Mouse (Mus musculus): Measurements from ENCODE around the gene Chml.

DNA sequence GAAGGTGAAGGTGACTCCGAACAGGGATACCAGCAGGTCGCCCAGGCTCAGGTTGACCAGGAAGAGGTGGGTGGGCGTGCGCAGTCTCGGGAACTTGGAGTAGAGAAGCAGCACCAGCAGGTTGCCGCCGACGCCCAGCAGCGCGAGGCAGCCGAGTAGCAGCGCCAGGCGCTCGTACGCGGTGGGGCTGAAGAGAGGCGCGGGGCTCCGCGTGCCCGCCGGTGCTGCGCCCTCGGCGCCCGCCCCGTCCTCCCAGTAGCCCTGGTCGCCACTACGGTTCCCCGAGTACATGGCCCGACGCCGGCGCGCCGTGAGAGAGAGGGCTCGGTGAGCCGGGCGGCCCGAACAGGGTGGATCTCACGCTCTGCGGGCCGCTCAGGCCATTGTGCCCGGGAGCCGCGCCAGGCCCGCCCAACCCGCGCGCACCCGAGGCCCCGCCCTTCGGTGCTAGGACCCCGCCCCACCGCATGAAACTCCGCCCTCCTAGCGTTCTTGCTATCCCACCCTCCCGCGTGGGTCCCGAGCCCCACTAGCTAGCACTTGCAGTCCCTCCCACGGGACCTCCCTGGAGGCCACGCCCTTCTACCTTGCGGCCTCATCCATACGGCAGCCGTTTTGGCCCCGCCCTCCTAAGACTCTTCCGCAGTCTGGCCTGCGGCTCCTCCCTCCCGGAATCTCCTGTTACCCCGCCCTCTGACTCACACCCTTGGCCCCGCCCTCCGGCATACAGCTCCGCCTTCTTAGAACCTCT, at the start of gene Chml, which contains the start of gene Opn3:
- TF ChIP-seq CTCF (IDR thresholded peaks at IDR 0.05; ENCODE audit: low read depth), result no peak
- no peak for TF ChIP-seq EP300 (IDR thresholded peaks at IDR 0.05; ENCODE audit: low read depth)
